Mouse (Mus musculus) left cerebral cortex, postnatal 10 days (tissue): Measurements from ENCODE around the gene Rabggtb. TPM values are rescaled to one million over a fixed set of nuclear protein-coding genes. Genes with fewer than 3 reads are reported as not detected.

ENCODE experiments used
- DNase-seq, 2 experiments: peaks; one replicate each; pipeline ENCODE4 v3.0.0; 2021 to 2022; ENCODE audit warnings: low spot score in 2 of 2, mixed read lengths in 1 of 2; ENCODE audit errors: extremely low spot score in 1 of 2
- intact Hi-C: fragments of 180-260 bp; cut with DNase I; formaldehyde crosslinking; loops from one replicate; pipeline ENCODE4 v1.15.1; 2025
- total RNA-seq, 2 experiments: library from RNA; stranded (reverse); gene quantifications; 2 replicates each; pipeline ENCODE4 v1.2.3; 2021

Rabggtb gene
- 10 to 100 TPM; 67.9 to 68.7 TPM for total RNA-seq

GRCm38 (mm10) chr3:153912546-153913509, at the start of gene Rabggtb:
Rabggtb (minus strand) TSS chr3:153913009.
- intact Hi-C loops = no loop called here

DNA sequence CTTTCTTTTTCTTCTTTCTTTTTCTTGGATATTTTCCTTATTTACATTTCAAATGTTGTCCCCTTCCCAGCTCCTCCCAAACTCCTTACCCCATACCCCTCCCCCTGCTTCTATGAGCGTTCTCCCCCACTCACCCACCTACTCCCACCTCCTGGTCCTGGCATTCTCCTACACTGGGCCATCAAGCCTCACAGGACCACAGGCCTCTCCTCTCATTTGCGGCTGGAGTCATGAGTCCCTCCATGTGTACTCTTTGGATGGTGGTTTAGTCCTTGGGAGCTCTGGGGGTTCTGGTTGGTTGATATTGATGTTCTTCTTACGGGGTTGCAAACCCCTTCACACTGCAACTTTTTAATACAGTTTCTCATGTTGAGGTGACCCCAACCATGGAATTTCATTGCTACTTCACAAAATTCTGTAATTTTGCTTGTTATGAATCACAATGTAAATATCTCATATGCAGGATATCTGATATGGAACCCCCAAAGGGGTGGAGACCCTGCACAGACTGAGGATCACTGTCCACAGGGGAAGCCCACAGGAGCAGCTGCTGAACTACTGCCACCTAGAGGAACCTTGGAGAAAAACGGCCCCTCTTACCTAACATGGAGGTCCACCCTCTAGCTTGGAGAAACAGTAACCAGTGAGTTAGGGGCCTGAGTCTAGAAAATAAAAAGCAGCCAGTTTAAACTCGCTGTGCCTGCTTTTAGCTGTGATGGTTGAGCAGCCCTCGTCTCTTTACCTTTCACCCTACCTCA, 49.0 kb upstream of the Rabggtb start:
- intact Hi-C loops = no loop called here

More at GRCm38 (mm10) chr3:153912546-153913509, at the start of gene Rabggtb:
- DNase-seq = peak; percentile 94 to 97

DNA sequence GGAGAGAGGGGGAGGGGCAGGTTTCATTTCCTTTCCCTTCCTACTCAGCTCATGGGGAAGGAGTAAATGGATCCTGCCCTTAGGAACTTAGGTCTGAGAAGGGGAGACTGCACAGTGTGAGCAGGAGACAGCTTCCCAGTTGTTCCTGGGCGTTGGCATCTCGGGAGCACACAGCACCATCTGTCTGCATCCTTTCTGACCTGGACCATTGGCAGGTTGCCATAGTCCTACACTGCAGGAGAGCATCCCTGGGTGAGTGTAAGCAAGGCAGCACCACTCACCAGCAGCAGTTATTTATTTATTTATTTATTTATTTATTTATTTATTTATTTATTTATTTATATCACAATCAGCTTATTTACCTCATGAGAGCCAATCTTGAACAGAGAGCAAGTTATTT, 48.1 kb upstream of the Rabggtb start:
- intact Hi-C loops = no loop called here
- no peak for DNase-seq

More for the DNA sequence above, 49.0 kb upstream of the Rabggtb start:
- no peak for DNase-seq

GRCm38 (mm10) chr3:153959731-153960207, 47.0 kb upstream of the Rabggtb start:
- no peak for DNase-seq
- intact Hi-C loops = loop anchor here (2.0 to 5.0 kb wide), 2 partner anchors 267 to 613 kb away; no protein-coding TSS in a partner anchor

DNA sequence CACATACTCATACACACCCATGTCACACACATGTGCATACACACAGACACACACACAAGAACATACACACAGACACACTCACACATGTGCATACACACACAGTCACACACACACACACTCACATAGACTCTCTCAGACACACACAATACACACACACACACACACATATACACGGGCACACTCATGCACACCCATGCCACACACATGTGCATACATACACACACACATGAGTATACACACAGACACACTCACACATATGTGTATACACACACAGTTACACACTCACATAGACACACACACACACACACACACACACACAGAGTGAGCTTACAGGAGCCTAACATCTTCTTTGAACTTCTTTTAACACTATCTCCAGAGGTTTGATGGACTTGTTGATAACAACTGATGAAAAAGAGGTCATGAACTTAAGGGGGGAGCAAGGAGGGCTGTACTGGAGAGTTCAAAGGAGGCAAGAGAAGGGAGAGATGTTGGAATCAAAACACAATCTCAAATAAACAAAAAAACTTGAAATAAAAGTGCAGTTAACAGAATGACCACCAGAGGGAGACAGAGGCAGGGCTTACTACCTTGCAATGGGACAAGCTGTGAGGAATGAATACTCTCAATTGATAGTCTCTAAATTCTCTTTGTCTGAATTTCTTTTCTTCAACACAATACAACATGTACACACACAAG, 46.4 kb upstream of the Rabggtb start:
- peak in 1 of 2 experiments; percentile 55 for DNase-seq

GRCm38 (mm10) chr3:153957916-153958315, 45.1 kb upstream of the Rabggtb start:
- no peak for DNase-seq
- intact Hi-C loops = loop anchor here (2.0 to 5.0 kb wide), 2 partner anchors 269 to 614 kb away; no protein-coding TSS in a partner anchor

More for the DNA sequence above, 46.4 kb upstream of the Rabggtb start:
- intact Hi-C loops = loop anchor here (2.0 to 5.0 kb wide), 2 partner anchors 268 to 613 kb away; no protein-coding TSS in a partner anchor

DNA sequence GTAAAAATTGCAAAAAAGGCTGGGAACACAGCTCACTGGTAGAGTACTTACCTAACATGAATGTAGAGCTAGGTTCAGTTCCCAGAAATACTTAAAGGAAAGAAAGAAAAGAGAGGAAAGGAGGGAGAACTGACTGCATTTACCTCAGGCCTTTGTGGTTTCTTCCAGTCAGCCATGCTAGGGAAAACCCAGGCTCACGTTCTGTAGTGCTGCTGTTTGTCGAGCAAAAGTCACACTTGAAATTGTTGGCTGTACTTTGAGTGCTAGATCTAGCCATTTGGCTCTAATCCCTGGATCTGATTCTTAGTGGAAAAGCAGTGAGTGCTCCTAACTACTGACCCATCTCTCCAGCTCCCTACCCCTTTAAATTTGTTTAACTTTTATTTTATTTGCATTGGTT, 35.4 kb upstream of the Rabggtb start:
- no peak for DNase-seq
- intact Hi-C loops = no loop called here

DNA sequence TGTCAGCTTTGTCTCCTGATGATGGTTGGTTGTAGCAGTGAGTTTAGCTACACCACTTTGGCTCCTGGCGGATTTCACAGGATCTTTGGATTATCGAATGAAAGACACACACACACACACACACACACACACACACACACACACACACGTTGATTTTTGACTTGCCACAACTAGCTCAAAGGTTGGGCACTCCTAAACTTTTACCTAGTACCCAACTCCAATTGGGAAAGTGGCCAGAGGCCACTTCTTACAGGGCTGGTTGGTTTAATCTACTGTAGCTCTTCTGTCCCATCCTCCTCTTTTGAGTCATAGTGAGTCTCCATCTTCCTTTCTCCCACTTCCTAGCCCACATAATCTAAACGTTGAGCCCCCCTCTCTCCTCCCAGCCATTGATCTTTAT, 34.5 kb upstream of the Rabggtb start:
- intact Hi-C loops = no loop called here
- DNase-seq = no peak

GRCm38 (mm10) chr3:153944335-153944990, 31.7 kb upstream of the Rabggtb start, which contains the start of gene Acadm:
Acadm (minus strand) TSS chr3:153944632.
- intact Hi-C loops = no loop called here
- DNase-seq = peak; percentile 90 to 97

GRCm38 (mm10) chr3:153943901-153944334, 31.1 kb upstream of the Rabggtb start:
- peak in 1 of 2 experiments; percentile 25 for DNase-seq
- intact Hi-C loops = no loop called here

DNA sequence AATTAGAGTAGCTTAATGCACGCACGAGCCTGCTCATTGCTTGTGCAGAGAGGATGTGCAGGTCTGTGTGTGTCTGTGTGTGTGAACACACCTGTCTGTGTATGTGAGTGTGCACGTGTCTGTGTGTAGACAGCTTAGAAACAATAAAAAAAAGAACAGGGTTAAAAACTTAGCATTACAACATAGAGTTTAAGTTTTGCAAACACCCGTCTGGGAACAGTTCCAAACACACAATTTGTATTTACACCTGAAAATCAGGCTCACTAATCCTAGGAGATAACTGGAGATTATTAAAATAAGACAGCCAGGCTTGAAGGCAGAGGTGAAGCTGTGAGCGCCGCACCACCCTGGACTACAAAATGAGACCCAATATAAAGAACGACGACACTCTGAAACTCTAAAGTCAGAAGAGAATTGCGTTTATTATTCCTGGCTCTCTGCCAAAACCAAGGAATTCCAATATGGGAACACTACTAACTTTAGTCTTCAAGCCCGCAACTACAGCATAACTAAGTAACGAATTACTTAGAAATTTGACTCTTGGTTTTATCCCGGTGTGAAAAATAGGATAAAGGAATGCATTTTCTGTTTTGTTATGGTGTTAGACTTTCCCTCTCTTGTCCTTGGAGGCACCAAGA, 30.3 kb upstream of the Rabggtb start:
- intact Hi-C loops = no loop called here
- DNase-seq = no peak

GRCm38 (mm10) chr3:153941613-153942012, 28.8 kb upstream of the Rabggtb start:
- no peak for DNase-seq

GRCm38 (mm10) chr3:153940486-153940885, 27.7 kb upstream of the Rabggtb start:
- DNase-seq = no peak
- intact Hi-C loops = no loop called here

More at GRCm38 (mm10) chr3:153941613-153942012, 28.8 kb upstream of the Rabggtb start:
- intact Hi-C loops = no loop called here

GRCm38 (mm10) chr3:153940021-153940420, 27.2 kb upstream of the Rabggtb start:
- intact Hi-C loops = no loop called here
- DNase-seq = no peak

GRCm38 (mm10) chr3:153937116-153937810, 24.5 kb upstream of the Rabggtb start:
- intact Hi-C loops = no loop called here
- DNase-seq = no peak

- intact Hi-C loops = no loop called here
- no peak for DNase-seq
These were observed 23.1 kb upstream of the Rabggtb start for GRCm38 (mm10) chr3:153935878-153936277.

GRCm38 (mm10) chr3:153932461-153932860, 19.7 kb upstream of the Rabggtb start:
- intact Hi-C loops = no loop called here
- DNase-seq = no peak
